In genomic region chr4:153957444-153958250, GRCm38 (mm10) we compare ENCODE assay signal across 8 mouse cellular contexts. TPM values are rescaled to one million over a fixed set of nuclear protein-coding genes. Genes with fewer than 3 reads are reported as not detected.
DNase-seq lines count a peak whose midpoint lies in the region; ATAC-seq and TF ChIP-seq lines count a peak whose summit lies in the region.

No protein-coding gene starts in this region.

- peaks cover 31% of the 10 kb centered on the region for H3K36me3 ChIP-seq in heart, embryonic 15.5 days
- H3K36me3 ChIP-seq in liver, embryonic 14.5 days (replicated peaks; ENCODE audit: control insufficient read depth, insufficient read depth, low read depth), result peaks cover 26% of the 10 kb centered on the region

- no peak for TF ChIP-seq EP300 in liver, embryonic 14.5 days (IDR thresholded peaks at IDR 0.05; ENCODE audit: low read depth)

- peak overlapping the region; percentile 89 for H3K4me2 ChIP-seq in heart, embryonic 15.5 days
- peak overlapping the region; percentile 81 for H3K4me2 ChIP-seq in liver, embryonic 14.5 days (ENCODE audit: low read depth)

- DNase-seq in lung, adult 2 months, result no peak
- DNase-seq in lung, postnatal 25 days (ENCODE audit: low spot score), result no peak
- DNase-seq in brain, embryonic 14.5 days (ENCODE audit: low read depth), result peak; percentile 46
- peak in 1 of 3 experiments; percentile 20 for DNase-seq in liver, embryonic 14.5 days (ENCODE audit: low read depth in 3 of 3, low spot score in 3 of 3)
- peak; percentile 11 for DNase-seq in skeletal muscle tissue, adult 2 months (ENCODE audit: low read depth, low spot score)
- DNase-seq in cerebellum, adult 11-12 months, result no peak
- DNase-seq in gastrocnemius, postnatal 4 days (ENCODE audit: low spot score in 2 of 2), result no peak

- H3K4me3 ChIP-seq in lung, adult 2 months (replicated peaks; ENCODE audit: extremely low read depth, low read depth, low read length), result peak overlapping the region; percentile 74
- peak overlapping the region; percentile 87 for H3K4me3 ChIP-seq in heart, embryonic 15.5 days
- H3K4me3 ChIP-seq in liver, embryonic 14.5 days (ENCODE audit: insufficient read depth in 1 of 2, low read depth in 2 of 2, low read length in 2 of 2), result peak overlapping the region; percentile 77 to 90

- no peak for TF ChIP-seq POLR2A in lung, adult 2 months (IDR thresholded peaks at IDR 0.05; ENCODE audit: borderline replicate concordance, extremely low read depth, low read depth, low read length)
- TF ChIP-seq POLR2A in brain, embryonic 14.5 days (IDR thresholded peaks at IDR 0.05; ENCODE audit: borderline replicate concordance, extremely low read depth, insufficient read depth, insufficient read length, poor library complexity, severe bottlenecking), result no peak

- TF ChIP-seq CTCF in lung, adult 2 months (IDR thresholded peaks at IDR 0.05; ENCODE audit: insufficient read depth, low read length), result no peak
- TF ChIP-seq CTCF in brain, embryonic 14.5 days (IDR thresholded peaks at IDR 0.05; ENCODE audit: borderline replicate concordance, extremely low read depth, insufficient read depth, insufficient read length), result no peak
- no peak for TF ChIP-seq CTCF in liver, embryonic 14.5 days (IDR thresholded peaks at IDR 0.05; ENCODE audit: low read depth)

- H3K27ac ChIP-seq in heart, embryonic 15.5 days, result peak overlapping the region; percentile 94
- H3K27ac ChIP-seq in liver, embryonic 14.5 days, result peak overlapping the region; percentile 63

- H3K9me3 ChIP-seq in heart, embryonic 15.5 days (replicated peaks), result no peaks in the 10 kb centered on the region
- H3K9me3 ChIP-seq in liver, embryonic 14.5 days (ENCODE audit: control insufficient read depth, low read length), result no peaks in the 10 kb centered on the region

- peaks cover 9% of the 10 kb centered on the region; the same call in 1 of the 2 replicates for H3K27me3 ChIP-seq in heart, embryonic 15.5 days
- no peaks in the 10 kb centered on the region; the same call in 1 of the 2 replicates for H3K27me3 ChIP-seq in liver, embryonic 14.5 days (ENCODE audit: control insufficient read depth, insufficient read depth, low read length)

- no peak; the same call in 1 of the 2 replicates for ATAC-seq in heart, embryonic 15.5 days (replicated peaks; ENCODE audit: insufficient number of reproducible peaks, insufficient read depth, low FRiP score, low read depth)
- ATAC-seq in liver, embryonic 14.5 days (ENCODE audit: insufficient read depth), result no peak

- peak overlapping the region; percentile 94 for H3K9ac ChIP-seq in heart, embryonic 15.5 days
- peak overlapping the region; percentile 91 for H3K9ac ChIP-seq in liver, embryonic 14.5 days (replicated peaks)

- no peaks in the 10 kb centered on the region for H3K4me1 ChIP-seq in lung, adult 2 months (ENCODE audit: control insufficient read depth, insufficient read depth, low read length)
- peaks cover 12% of the 10 kb centered on the region for H3K4me1 ChIP-seq in heart, embryonic 15.5 days (replicated peaks)
- H3K4me1 ChIP-seq in liver, embryonic 14.5 days (replicated peaks; ENCODE audit: control insufficient read depth in 2 of 2, insufficient read depth in 2 of 2, low read length in 1 of 2), result peaks cover 10 to 15% of the 10 kb centered on the region in 2 experiments

- WGBS in lung, adult 2 months, result under 1% methylated on average over 37 of the region's 37 CpGs
- under 1% methylated on average over 37 of the region's 37 CpGs for WGBS in heart, embryonic 15.5 days
- WGBS in liver, embryonic 14.5 days (ENCODE audit: insufficient replicate concordance), result under 1% methylated on average over 37 of the region's 37 CpGs

RNA-seq across cellular contexts. Expression of gene A430005L14Rik, which starts 0.6 kb away (rescaled TPM):
- polyA plus RNA-seq in lung, adult 2 months (2012; rRNA removed), result 25.2 and 29.3 TPM in 2 replicates
- polyA plus RNA-seq in brain, embryonic 14.5 days (2012; rRNA removed), result 40.0 and 49.1 TPM in 2 replicates
- 42.7 and 46.8 TPM in 2 replicates for polyA plus RNA-seq in heart, embryonic 15.5 days (2015; fragmentation: Nextera tagmentation; extraction: Ambion mirVana)
- polyA plus RNA-seq in liver, embryonic 14.5 days (2012; rRNA removed), result 26.6 and 30.3 TPM in 2 replicates
- polyA plus RNA-seq in liver, embryonic 14.5 days (2014; fragmentation: Nextera tagmentation; extraction: Ambion mirVana), result 57.9 and 61.5 TPM in 2 replicates
- 10 to 100 TPM; 14.3 to 16.7 TPM for total RNA-seq in gastrocnemius, postnatal 4 days (2021)

RNA-seq across cellular contexts. Expression of gene Dffb, which starts 17.3 kb away (rescaled TPM):
- 11.8 and 14.3 TPM in 2 replicates for polyA plus RNA-seq in lung, adult 2 months (2012; rRNA removed)
- polyA plus RNA-seq in brain, embryonic 14.5 days (2012; rRNA removed), result 18.6 and 23.1 TPM in 2 replicates
- polyA plus RNA-seq in heart, embryonic 15.5 days (2015; fragmentation: Nextera tagmentation; extraction: Ambion mirVana), result 5.5 and 8.5 TPM in 2 replicates
- 8.0 and 8.6 TPM in 2 replicates for polyA plus RNA-seq in liver, embryonic 14.5 days (2012; rRNA removed)
- 5.8 and 6.1 TPM in 2 replicates for polyA plus RNA-seq in liver, embryonic 14.5 days (2014; fragmentation: Nextera tagmentation; extraction: Ambion mirVana)
- 1 to 10 TPM; 5.8 to 7.9 TPM for total RNA-seq in gastrocnemius, postnatal 4 days (2021)

RNA-seq across cellular contexts. Expression of gene Cep104, which starts 17.3 kb away (rescaled TPM):
- 19.1 and 20.8 TPM in 2 replicates for polyA plus RNA-seq in lung, adult 2 months (2012; rRNA removed)
- polyA plus RNA-seq in brain, embryonic 14.5 days (2012; rRNA removed), result 14.3 and 19.1 TPM in 2 replicates
- polyA plus RNA-seq in heart, embryonic 15.5 days (2015; fragmentation: Nextera tagmentation; extraction: Ambion mirVana), result 11.6 and 16.2 TPM in 2 replicates
- polyA plus RNA-seq in liver, embryonic 14.5 days (2012; rRNA removed), result 3.3 and 3.9 TPM in 2 replicates
- 5.1 and 6.3 TPM in 2 replicates for polyA plus RNA-seq in liver, embryonic 14.5 days (2014; fragmentation: Nextera tagmentation; extraction: Ambion mirVana)
- total RNA-seq in gastrocnemius, postnatal 4 days (2021), result 10 to 100 TPM; 15.7 to 15.9 TPM

RNA-seq across cellular contexts. Expression of gene Lrrc47, which starts 53.9 kb away (rescaled TPM):
- polyA plus RNA-seq in lung, adult 2 months (2012; rRNA removed), result 55.5 and 57.4 TPM in 2 replicates
- polyA plus RNA-seq in brain, embryonic 14.5 days (2012; rRNA removed), result 69.7 and 72.3 TPM in 2 replicates
- 13.4 and 20.9 TPM in 2 replicates for polyA plus RNA-seq in heart, embryonic 15.5 days (2015; fragmentation: Nextera tagmentation; extraction: Ambion mirVana)
- 20.8 and 23.6 TPM in 2 replicates for polyA plus RNA-seq in liver, embryonic 14.5 days (2012; rRNA removed)
- 13.2 and 15.1 TPM in 2 replicates for polyA plus RNA-seq in liver, embryonic 14.5 days (2014; fragmentation: Nextera tagmentation; extraction: Ambion mirVana)
- total RNA-seq in gastrocnemius, postnatal 4 days (2021), result 10 to 100 TPM; 38.6 to 40.1 TPM

Comparison
In these comparisons a context has a peak if more than half of its experiments do, and no peak if none do; other contexts are left out.
1. DNase-seq: peak in brain, embryonic 14.5 days (single experiment) and skeletal muscle tissue, adult 2 months (single experiment); none in lung, adult 2 months (single experiment), lung, postnatal 25 days (single experiment), cerebellum, adult 11-12 months (single experiment) and gastrocnemius, postnatal 4 days (0 of 2).
2. Peak in every context shown above with its lines, with median percentiles within 50 percentile points of each other: H3K4me3 ChIP-seq.